Mouse (Mus musculus) neural tube, embryonic 13.5 days (tissue): Measurements from ENCODE around the gene Smoc2. TPM values are rescaled to one million over a fixed set of nuclear protein-coding genes. Genes with fewer than 3 reads are reported as not detected.

Experiments
- ATAC-seq: fragments of 200-750 bp; cut with Nextera tagmentation; 2 replicates; pipeline ENCODE4 v1.8.0; 2017; ENCODE audit warnings: low read depth, mild to moderate bottlenecking, moderate TSS enrichment, moderate library complexity
- H3K27ac ChIP-seq: fragments of 300-500 bp; sonication (generic); replicated peaks from 2 replicates; pipeline ENCODE4 v1.5.1; 2015; ENCODE audit warnings: moderate library complexity, mild to moderate bottlenecking, inconsistent platforms
- H3K27me3 ChIP-seq: fragments of 300-500 bp; sonication (generic); 2 replicates; pipeline ENCODE4 v1.6.1; 2015; ENCODE audit warnings: mild to moderate bottlenecking, inconsistent platforms
- H3K36me3 ChIP-seq: fragments of 300-500 bp; sonication (generic); 2 replicates; pipeline ENCODE4 v1.6.1; 2015; ENCODE audit warnings: mild to moderate bottlenecking, inconsistent platforms
- H3K4me1 ChIP-seq: fragments of 300-500 bp; sonication (generic); replicated peaks from 2 replicates; pipeline ENCODE4 v1.6.1; 2015; ENCODE audit warnings: inconsistent platforms
- H3K4me2 ChIP-seq: fragments of 300-500 bp; sonication (generic); 2 replicates; pipeline ENCODE4 v1.6.1; 2015; ENCODE audit warnings: inconsistent platforms, mild to moderate bottlenecking, moderate library complexity
- H3K4me3 ChIP-seq: fragments of 300-500 bp; sonication (generic); 2 replicates; pipeline ENCODE4 v1.5.1; 2015; ENCODE audit warnings: mild to moderate bottlenecking, inconsistent platforms
- H3K9ac ChIP-seq: fragments of 300-500 bp; sonication (generic); 2 replicates; pipeline ENCODE4 v1.6.1; 2015; ENCODE audit warnings: moderate library complexity, mild to moderate bottlenecking, inconsistent platforms
- H3K9me3 ChIP-seq: fragments of 300-500 bp; sonication (generic); 2 replicates; pipeline ENCODE4 v1.6.1; 2016; ENCODE audit warnings: inconsistent platforms
- WGBS: fragments of 180-500 bp; shearing (Covaris S2); methylation state at CpG from one replicate; pipeline ENCODE4 v1.1.7; 2015; 5-methylcytosine and 5-hydroxymethylcytosine counted together
- polyA plus RNA-seq: library from polyadenylated mRNA; unstranded; fragments of >200 nt; fragmentation: Nextera tagmentation; extraction: Ambion mirVana; gene quantifications from 2 replicates; pipeline ENCODE4 v1.2.1, GENCODE M21; 2015

Smoc2 gene
- polyA plus RNA-seq: 5.8 and 16.8 TPM in 2 replicates

GRCm38 (mm10) chr17:14279177-14279965 lies at the start of gene Smoc2:
Gene Smoc2 (plus strand): TSS chr17:14279506.
- Histone ChIP-seq H3K4me1 (peaks cover 20% of the 10 kb centered on the region), H3K4me3 (peak within 1 kb of the TSS; percentile 44), H3K36me3 (no peaks in the 10 kb centered on the region), H3K27ac (no peak within 1 kb of the TSS), H3K27me3 (peaks cover 76% of the 10 kb centered on the region), H3K4me2 (peak within 1 kb of the TSS; percentile 76), H3K9ac (peak within 1 kb of the TSS; percentile 58), H3K9me3 (no peaks in the 10 kb centered on the region)
- under 1% methylated on average over 58 of the region's 61 CpGs for WGBS
- ATAC-seq: peak; percentile 83

- Histone ChIP-seq H3K4me1 (peaks cover 12% of the 10 kb centered on the region), H3K27me3 (no peaks in the 10 kb centered on the region), H3K36me3 (no peaks in the 10 kb centered on the region), H3K4me2 (no peak overlapping the region), H3K27ac (no peak overlapping the region), H3K9ac (0 out of 2 replicates have a peak overlapping the region, but pooled peaks have one; percentile 34), H3K9me3 (no peaks in the 10 kb centered on the region), H3K4me3 (no peak overlapping the region)
- 0 out of 2 replicates have a peak, but pooled peaks have one; percentile 29 for ATAC-seq
- WGBS: 16% methylated on average over 13 of the region's 13 CpGs
These were observed 48.4 kb upstream of the Smoc2 start for GRCm38 (mm10) chr17:14230698-14231430.

- Histone ChIP-seq H3K9me3 (no peaks in the 10 kb centered on the region), H3K4me3 (no peak overlapping the region), H3K9ac (no peak overlapping the region), H3K4me2 (no peak overlapping the region), H3K4me1 (peaks cover 12% of the 10 kb centered on the region), H3K27ac (no peak overlapping the region), H3K36me3 (no peaks in the 10 kb centered on the region), H3K27me3 (no peaks in the 10 kb centered on the region)
- ATAC-seq: 0 out of 2 replicates have a peak, but pooled peaks have one; percentile 5
- WGBS: 56% methylated on average over 3 of the region's 3 CpGs
These were observed 46.7 kb upstream of the Smoc2 start for GRCm38 (mm10) chr17:14232629-14233028.

GRCm38 (mm10) chr17:14233658-14234057 lies 45.6 kb upstream of the Smoc2 start:
- Histone ChIP-seq H3K4me1 (peaks cover 12% of the 10 kb centered on the region), H3K4me2 (no peak overlapping the region), H3K27me3 (no peaks in the 10 kb centered on the region), H3K36me3 (no peaks in the 10 kb centered on the region), H3K27ac (no peak overlapping the region), H3K9ac (no peak overlapping the region), H3K4me3 (no peak overlapping the region), H3K9me3 (no peaks in the 10 kb centered on the region)
- WGBS: 63% methylated on average over 4 of the region's 4 CpGs
- ATAC-seq: no peak

GRCm38 (mm10) chr17:14234774-14235389 lies 44.4 kb upstream of the Smoc2 start:
- Histone ChIP-seq H3K9me3 (no peaks in the 10 kb centered on the region), H3K9ac (no peak overlapping the region), H3K4me2 (no peak overlapping the region), H3K27ac (no peak overlapping the region), H3K4me1 (peaks cover 12% of the 10 kb centered on the region), H3K36me3 (no peaks in the 10 kb centered on the region), H3K27me3 (no peaks in the 10 kb centered on the region), H3K4me3 (no peak overlapping the region)
- ATAC-seq: no peak
- WGBS: 57% methylated on average over 12 of the region's 12 CpGs

- H3K27me3 ChIP-seq: no peaks in the 10 kb centered on the region
- no peak overlapping the region for H3K27ac ChIP-seq
- no peak for ATAC-seq
- no peak overlapping the region for H3K4me2 ChIP-seq
- H3K9ac ChIP-seq: no peak overlapping the region
- WGBS: 78% methylated on average over 6 of the region's 6 CpGs
- H3K9me3 ChIP-seq: no peaks in the 10 kb centered on the region
- H3K36me3 ChIP-seq: no peaks in the 10 kb centered on the region
- H3K4me1 ChIP-seq: no peaks in the 10 kb centered on the region
- no peak overlapping the region for H3K4me3 ChIP-seq
These were observed 42.2 kb upstream of the Smoc2 start for GRCm38 (mm10) chr17:14237134-14237533.

- no peak overlapping the region for H3K4me3 ChIP-seq
- no peak overlapping the region for H3K9ac ChIP-seq
- WGBS: 82% methylated on average over 10 of the region's 10 CpGs
- H3K4me2 ChIP-seq: no peak overlapping the region
- no peak overlapping the region for H3K27ac ChIP-seq
- no peaks in the 10 kb centered on the region for H3K9me3 ChIP-seq
- H3K36me3 ChIP-seq: no peaks in the 10 kb centered on the region
- ATAC-seq: no peak
- no peaks in the 10 kb centered on the region for H3K27me3 ChIP-seq
- H3K4me1 ChIP-seq: no peaks in the 10 kb centered on the region
These were observed 39.3 kb upstream of the Smoc2 start for GRCm38 (mm10) chr17:14239960-14240359.

GRCm38 (mm10) chr17:14242634-14243033 lies 36.7 kb upstream of the Smoc2 start:
- Histone ChIP-seq H3K9ac (no peak overlapping the region), H3K27me3 (no peaks in the 10 kb centered on the region), H3K4me1 (no peaks in the 10 kb centered on the region), H3K4me3 (no peak overlapping the region), H3K27ac (no peak overlapping the region), H3K36me3 (no peaks in the 10 kb centered on the region), H3K9me3 (no peaks in the 10 kb centered on the region), H3K4me2 (no peak overlapping the region)
- ATAC-seq: no peak
- WGBS: 89% methylated on average over 8 of the region's 8 CpGs

GRCm38 (mm10) chr17:14244195-14244965 lies 34.9 kb upstream of the Smoc2 start:
- H3K4me1 ChIP-seq: no peaks in the 10 kb centered on the region
- H3K9ac ChIP-seq: no peak overlapping the region
- no peak overlapping the region for H3K4me3 ChIP-seq
- ATAC-seq: no peak
- 79% methylated on average over 11 of the region's 11 CpGs for WGBS
- no peaks in the 10 kb centered on the region for H3K27me3 ChIP-seq
- no peak overlapping the region for H3K4me2 ChIP-seq
- no peaks in the 10 kb centered on the region for H3K36me3 ChIP-seq
- H3K27ac ChIP-seq: no peak overlapping the region
- H3K9me3 ChIP-seq: no peaks in the 10 kb centered on the region

GRCm38 (mm10) chr17:14246266-14246665 lies 33.0 kb upstream of the Smoc2 start:
- no peaks in the 10 kb centered on the region for H3K36me3 ChIP-seq
- no peak for ATAC-seq
- no peak overlapping the region for H3K4me2 ChIP-seq
- no peaks in the 10 kb centered on the region for H3K27me3 ChIP-seq
- H3K27ac ChIP-seq: no peak overlapping the region
- no peaks in the 10 kb centered on the region for H3K4me1 ChIP-seq
- WGBS: 94% methylated on average over 2 of the region's 2 CpGs
- H3K9ac ChIP-seq: no peak overlapping the region
- no peaks in the 10 kb centered on the region for H3K9me3 ChIP-seq
- no peak overlapping the region for H3K4me3 ChIP-seq

- Histone ChIP-seq H3K4me1 (no peaks in the 10 kb centered on the region), H3K4me3 (no peak overlapping the region), H3K4me2 (no peak overlapping the region), H3K9me3 (no peaks in the 10 kb centered on the region), H3K27me3 (no peaks in the 10 kb centered on the region), H3K36me3 (no peaks in the 10 kb centered on the region), H3K9ac (no peak overlapping the region), H3K27ac (no peak overlapping the region)
- ATAC-seq: no peak
- WGBS: 90% methylated on average over 8 of the region's 8 CpGs
These were observed 31.4 kb upstream of the Smoc2 start for GRCm38 (mm10) chr17:14247931-14248330.
